10 mouse cellular contexts compared by ENCODE assay signal in genomic region chr1:91912227-91913119, GRCm38 (mm10).
DNase-seq lines count a peak whose midpoint lies in the region; ATAC-seq and TF ChIP-seq lines count a peak whose summit lies in the region.
"Had no signal": no experiment of that assay in that cellular context is flagged by ENCODE, and none has a peak within 500 bp of the region (broad histone marks: within the 10 kb centered on the region; RNA-seq: fewer than 3 reads in every experiment).

No protein-coding gene starts in this region.

- peak; percentile 48 for ATAC-seq in limb, embryonic 14.5 days (ENCODE audit: low FRiP score, low read depth)
- ATAC-seq: liver, embryonic 12.5 days had no signal

- peak overlapping the region; percentile 66 for H3K27ac ChIP-seq in left cerebral cortex, adult 2 months
- H3K27ac ChIP-seq in limb, embryonic 14.5 days (replicated peaks; ENCODE audit: low read depth, low read length): no peak overlapping the region
- H3K27ac ChIP-seq: liver, embryonic 12.5 days had no signal

- peaks cover 29% of the 10 kb centered on the region for H3K4me1 ChIP-seq in limb, embryonic 14.5 days (ENCODE audit: control insufficient read depth, insufficient read depth, low read length)
- H3K4me1 ChIP-seq: liver, embryonic 12.5 days had no signal

- TF ChIP-seq POLR2A in limb, embryonic 14.5 days (IDR thresholded peaks at IDR 0.05; ENCODE audit: borderline replicate concordance, extremely low read depth, insufficient read depth, insufficient read length): no peak

- no peaks in the 10 kb centered on the region for H3K9me3 ChIP-seq in limb, embryonic 14.5 days (ENCODE audit: control insufficient read depth, low read length)
- H3K9me3 ChIP-seq: liver, embryonic 12.5 days had no signal

- no peak overlapping the region for H3K4me2 ChIP-seq in limb, embryonic 14.5 days (replicated peaks; ENCODE audit: low read depth, low read length, severe bottlenecking)
- H3K4me2 ChIP-seq: liver, embryonic 12.5 days had no signal

- no peaks in the 10 kb centered on the region for H3K36me3 ChIP-seq in limb, embryonic 14.5 days (ENCODE audit: control insufficient read depth, insufficient read depth, low read length)
- H3K36me3 ChIP-seq: liver, embryonic 12.5 days had no signal

- DNase-seq in gastrocnemius, postnatal 10 days: peak; percentile 49
- no peak for DNase-seq in gastrocnemius, adult 18-20 months (ENCODE audit: low spot score)
- DNase-seq in left cerebral cortex, adult 2 months (ENCODE audit: extremely low spot score in 1 of 2, low spot score in 2 of 2): no peak
- no peak for DNase-seq in left cerebral cortex, adult 8-10 months (ENCODE audit: low spot score in 2 of 2)
- DNase-seq in ZHBTc4 (ENCODE audit: low read depth, low spot score): peak; percentile 68
- DNase-seq in limb, embryonic 14.5 days (ENCODE audit: low spot score): peak; percentile 57
- DNase-seq in left cerebral cortex, postnatal 36 days (ENCODE audit: low spot score in 2 of 2): no peak
- DNase-seq in spleen, adult 12 weeks (ENCODE audit: low spot score): no peak
- DNase-seq: kidney, postnatal 36 days had no signal

- 36% methylated on average over 10 of the region's 10 CpGs for WGBS in limb, embryonic 14.5 days

- H3K4me3 ChIP-seq in left cerebral cortex, adult 2 months: no peak overlapping the region
- no peak overlapping the region for H3K4me3 ChIP-seq in limb, embryonic 14.5 days (replicated peaks; ENCODE audit: low read length)
- H3K4me3 ChIP-seq: liver, embryonic 12.5 days had no signal

- no peak for TF ChIP-seq CTCF in left cerebral cortex, adult 2 months (IDR thresholded peaks at IDR 0.05)

- no peak overlapping the region for H3K9ac ChIP-seq in limb, embryonic 14.5 days (ENCODE audit: low read depth, low read length, severe bottlenecking)
- H3K9ac ChIP-seq: liver, embryonic 12.5 days had no signal

- no peaks in the 10 kb centered on the region for H3K27me3 ChIP-seq in limb, embryonic 14.5 days (ENCODE audit: control insufficient read depth, insufficient read depth, low read length)

- intact Hi-C loops in left cerebral cortex, adult 2 months (cut with DNase I): loop anchor here (1.0 kb wide), 1 partner anchor 542 kb away; no protein-coding TSS in a partner anchor
- intact Hi-C loops in left cerebral cortex, postnatal 36 days (cut with DNase I): no loop called here

Comparison
In these comparisons a context has a peak if more than half of its experiments do, and no peak if none do; other contexts are left out.
1. DNase-seq: peak in gastrocnemius, postnatal 10 days (single experiment), ZHBTc4 (single experiment) and limb, embryonic 14.5 days (single experiment); none in gastrocnemius, adult 18-20 months (single experiment), left cerebral cortex, adult 2 months (0 of 2), left cerebral cortex, adult 8-10 months (0 of 2), left cerebral cortex, postnatal 36 days (0 of 2) and spleen, adult 12 weeks (single experiment).